Mouse (Mus musculus) left cerebral cortex, postnatal 25 days (tissue): ENCODE data around the gene Enpp1. TPM values are rescaled to one million over a fixed set of nuclear protein-coding genes. Genes with fewer than 3 reads are reported as not detected.

ENCODE experiments used
- DNase-seq, 2 experiments: peaks; one replicate each; pipeline ENCODE4 v3.0.0; 2022; ENCODE audit warnings: low spot score in 2 of 2, mixed read lengths in 1 of 2
- intact Hi-C: fragments of 180-260 bp; cut with DNase I; formaldehyde crosslinking; loops from one replicate; pipeline ENCODE4 v1.15.1; 2025
- total RNA-seq, 2 experiments: library from RNA; stranded (reverse); gene quantifications; 2 replicates each; pipeline ENCODE4 v1.2.3; 2021

The Enpp1 gene
- total RNA-seq, 2 experiments from 2014 or later = 3.9 to 4.0 TPM

- intact Hi-C loops = no loop called here
- no peak for DNase-seq
Measured at GRCm38 (mm10) chr10:24609766-24610165, 102.2 kb downstream of the Enpp1 start.

GRCm38 (mm10) chr10:24609146-24609545 lies 102.8 kb downstream of the Enpp1 start:
- intact Hi-C loops = no loop called here
- no peak for DNase-seq

- intact Hi-C loops = no loop called here
- DNase-seq = no peak
Measured at GRCm38 (mm10) chr10:24603727-24604126, 108.2 kb downstream of the Enpp1 start.

GRCm38 (mm10) chr10:24603035-24603434 lies 108.9 kb downstream of the Enpp1 start:
- DNase-seq = no peak
- intact Hi-C loops = no loop called here

- DNase-seq = no peak
- intact Hi-C loops = no loop called here
Measured at GRCm38 (mm10) chr10:24599802-24600201, 112.2 kb downstream of the Enpp1 start.

- intact Hi-C loops = no loop called here
- DNase-seq = no peak
Measured at GRCm38 (mm10) chr10:24598693-24599092, 113.3 kb downstream of the Enpp1 start.

GRCm38 (mm10) chr10:24597789-24598188 lies 114.2 kb downstream of the Enpp1 start:
- DNase-seq = no peak
- intact Hi-C loops = no loop called here

- intact Hi-C loops = no loop called here
- DNase-seq = peak in 1 of 2 experiments; percentile 21
Measured at GRCm38 (mm10) chr10:24596869-24597339, 115.1 kb downstream of the Enpp1 start.

- intact Hi-C loops = no loop called here
- DNase-seq = peak in 1 of 2 experiments; percentile 15
Measured at GRCm38 (mm10) chr10:24596003-24596868, 115.7 kb downstream of the Enpp1 start.

GRCm38 (mm10) chr10:24595250-24596002 lies 116.5 kb downstream of the Enpp1 start, which contains the start of gene Ccn2:
Ccn2 (plus strand) TSS chr10:24595442.
- intact Hi-C loops = no loop called here
- DNase-seq = peak; percentile 41 to 63

- intact Hi-C loops = no loop called here
- DNase-seq = no peak
Measured at GRCm38 (mm10) chr10:24593556-24593955, 118.4 kb downstream of the Enpp1 start.

GRCm38 (mm10) chr10:24592969-24593368 lies 119.0 kb downstream of the Enpp1 start:
- intact Hi-C loops = no loop called here
- no peak for DNase-seq

- intact Hi-C loops = no loop called here
- DNase-seq = no peak
Measured at GRCm38 (mm10) chr10:24592318-24592717, 119.6 kb downstream of the Enpp1 start.

GRCm38 (mm10) chr10:24591741-24592140 lies 120.2 kb downstream of the Enpp1 start:
- DNase-seq = no peak
- intact Hi-C loops = loop anchor here (2.0 kb wide), 1 partner anchor 209 kb away; no protein-coding TSS in a partner anchor

- intact Hi-C loops = loop anchor here (2.0 kb wide), 1 partner anchor 208 kb away; no protein-coding TSS in a partner anchor
- peak; percentile 80 to 87 for DNase-seq
Measured at GRCm38 (mm10) chr10:24591136-24591535, 120.8 kb downstream of the Enpp1 start.

GRCm38 (mm10) chr10:24590546-24590945 lies 121.4 kb downstream of the Enpp1 start:
- no peak for DNase-seq
- intact Hi-C loops = loop anchor here (2.0 kb wide), 1 partner anchor 208 kb away; no protein-coding TSS in a partner anchor

- DNase-seq = no peak
- intact Hi-C loops = no loop called here
Measured at GRCm38 (mm10) chr10:24589238-24589637, 122.7 kb downstream of the Enpp1 start.

- DNase-seq = no peak
- intact Hi-C loops = no loop called here
Measured at GRCm38 (mm10) chr10:24588824-24589223, 123.1 kb downstream of the Enpp1 start.
